Mouse (Mus musculus): Measurements from ENCODE around the gene Olfr1138. TPM values are rescaled to one million over a fixed set of nuclear protein-coding genes. Genes with fewer than 3 reads are reported as not detected.

Olfr1138 gene
- polyA plus RNA-seq (2011; ENCODE audit: insufficient read length, low read depth, missing spikeins), result not detected in 2 replicates

DNA sequence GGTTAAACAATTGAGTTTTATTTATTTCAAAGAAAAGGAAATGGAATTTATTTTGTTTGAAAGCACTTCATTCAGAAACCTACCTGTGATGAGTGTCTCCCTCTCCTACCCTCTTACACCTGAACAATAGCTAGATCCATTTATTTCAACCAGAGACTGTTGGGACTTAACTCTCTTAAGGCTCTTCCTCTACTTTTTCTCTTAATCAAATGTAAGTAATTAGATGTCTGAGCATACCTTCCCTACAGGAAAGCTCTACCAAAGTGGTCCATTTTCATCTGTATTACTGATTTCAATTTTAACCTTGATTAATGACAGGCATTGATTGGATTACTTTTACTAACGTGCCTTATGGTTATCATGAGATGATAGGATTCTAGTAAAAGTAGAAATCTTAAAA, at the start of gene Olfr1138:
Gene Olfr1138, minus strand, starts transcription at position 101 of the 400 bp plus-strand sequence.
- TF ChIP-seq CTCF (IDR thresholded peaks at IDR 0.05; ENCODE audit: borderline replicate concordance, insufficient read depth, low read length) (no peak), POLR2A (IDR thresholded peaks at IDR 0.05; ENCODE audit: low read depth, low read length) (no peak)
- Histone ChIP-seq H3K27ac (ENCODE audit: insufficient read depth, low read length) (no peak within 1 kb of the TSS), H3K4me1 (ENCODE audit: control insufficient read depth, insufficient read depth, low read length) (no peaks in the 10 kb centered on the region), H3K4me3 (ENCODE audit: insufficient read depth, low read length) (no peak within 1 kb of the TSS)

DNA sequence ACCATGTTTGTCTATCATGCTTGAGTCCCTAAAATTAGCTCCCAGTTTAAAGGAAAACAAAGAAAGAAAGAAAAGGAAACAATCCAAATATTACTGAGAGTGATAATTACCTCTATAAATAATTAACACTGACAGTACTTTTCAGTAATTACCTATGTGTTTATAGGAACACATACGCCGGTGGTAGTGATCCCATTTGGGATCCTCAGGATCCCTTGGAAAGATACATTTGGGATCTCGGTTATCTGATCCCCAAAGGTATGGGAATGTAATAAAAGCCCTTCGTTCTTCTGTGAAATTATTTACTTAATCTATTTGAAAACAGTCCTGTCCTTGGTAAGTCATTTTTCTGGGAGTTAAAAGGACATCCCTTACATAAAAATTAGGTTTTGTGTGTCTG, 39.4 kb upstream of the Olfr1138 start, which contains the start of gene Olfr152:
Gene Olfr152, plus strand, starts transcription at position 301 of the 400 bp plus-strand sequence.
- no peaks in the 10 kb centered on the region for H3K4me1 ChIP-seq (ENCODE audit: control insufficient read depth, insufficient read depth, low read length)
- H3K4me3 ChIP-seq (ENCODE audit: insufficient read depth, low read length), result no peak within 1 kb of the TSS
- no peak for TF ChIP-seq CTCF (IDR thresholded peaks at IDR 0.05; ENCODE audit: borderline replicate concordance, insufficient read depth, low read length)
- no peak for TF ChIP-seq POLR2A (IDR thresholded peaks at IDR 0.05; ENCODE audit: low read depth, low read length)
- H3K27ac ChIP-seq (ENCODE audit: insufficient read depth, low read length), result no peak within 1 kb of the TSS

DNA sequence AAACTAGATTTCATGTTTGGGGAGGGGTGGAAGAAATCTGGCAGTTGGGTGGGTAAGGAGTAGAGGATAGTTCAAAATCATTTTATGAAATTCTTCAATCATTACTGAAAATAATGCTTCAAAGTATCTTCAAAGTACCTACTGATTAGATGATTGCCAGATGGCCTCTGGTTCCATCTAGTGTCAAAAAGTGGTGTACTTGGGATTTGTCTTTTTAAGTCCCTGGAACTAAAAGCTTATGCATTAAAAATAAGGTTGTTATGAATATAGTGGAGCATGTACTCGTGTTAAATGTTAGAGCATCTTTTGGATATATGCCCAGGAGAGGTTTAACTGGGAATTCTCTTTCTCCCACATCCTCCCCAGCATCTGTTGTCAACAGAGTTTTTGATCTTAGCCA, 36.4 kb upstream of the Olfr1138 start:
- no peak overlapping the region for H3K4me3 ChIP-seq (ENCODE audit: insufficient read depth, low read length)
- H3K27ac ChIP-seq (ENCODE audit: insufficient read depth, low read length), result no peak overlapping the region
- TF ChIP-seq CTCF (IDR thresholded peaks at IDR 0.05; ENCODE audit: borderline replicate concordance, insufficient read depth, low read length), result no peak
- no peak for TF ChIP-seq POLR2A (IDR thresholded peaks at IDR 0.05; ENCODE audit: low read depth, low read length)
- H3K4me1 ChIP-seq (ENCODE audit: control insufficient read depth, insufficient read depth, low read length), result no peaks in the 10 kb centered on the region

DNA sequence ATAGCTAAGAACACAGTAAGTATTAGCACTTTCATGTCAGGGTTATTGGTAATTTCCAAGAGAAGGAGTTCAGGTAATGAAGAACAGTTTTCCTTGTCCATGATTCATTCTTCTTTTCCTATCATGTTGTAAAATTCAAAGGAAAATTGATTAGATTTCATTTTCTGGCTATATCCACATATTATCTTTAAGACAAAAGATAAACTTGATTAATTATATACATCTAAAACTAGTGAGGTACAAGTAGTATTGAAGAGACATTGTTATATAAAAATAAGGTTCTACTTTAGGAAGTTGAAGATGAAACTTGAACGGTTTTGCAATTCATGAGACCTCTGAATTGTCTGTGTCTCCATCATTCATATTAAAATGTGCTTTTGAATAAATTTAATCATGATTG, 14.1 kb upstream of the Olfr1138 start, which contains the start of gene Olfr1141:
Gene Olfr1141, minus strand, starts transcription at position 101 of the 400 bp plus-strand sequence.
- H3K4me3 ChIP-seq (ENCODE audit: insufficient read depth, low read length), result no peak within 1 kb of the TSS
- no peak within 1 kb of the TSS for H3K27ac ChIP-seq (ENCODE audit: insufficient read depth, low read length)
- no peaks in the 10 kb centered on the region for H3K4me1 ChIP-seq (ENCODE audit: control insufficient read depth, insufficient read depth, low read length)
- TF ChIP-seq POLR2A (IDR thresholded peaks at IDR 0.05; ENCODE audit: low read depth, low read length) (no peak), CTCF (IDR thresholded peaks at IDR 0.05; ENCODE audit: borderline replicate concordance, insufficient read depth, low read length) (no peak)

DNA sequence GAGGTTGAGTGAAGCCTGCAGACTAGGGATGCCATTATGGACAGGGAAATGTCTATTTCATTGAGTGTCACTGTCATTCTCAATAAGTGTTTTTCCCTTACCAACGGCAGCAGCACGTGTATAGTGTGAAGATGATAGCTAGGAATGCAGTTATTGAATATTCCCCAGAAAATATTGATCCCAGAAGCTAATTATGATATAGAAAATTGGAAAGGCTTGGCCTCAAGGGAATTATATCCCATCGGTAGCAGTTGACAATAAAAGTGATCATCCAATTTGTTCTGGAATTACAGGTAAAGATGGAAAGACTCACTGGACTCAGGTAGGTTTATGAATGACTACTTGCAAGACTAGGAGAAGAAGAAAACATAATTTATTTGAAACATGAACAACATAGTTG, 3.7 kb upstream of the Olfr1138 start, which contains the start of gene Olfr1140:
Gene Olfr1140, plus strand, starts transcription at position 301 of the 400 bp plus-strand sequence.
- Histone ChIP-seq H3K4me1 (ENCODE audit: control insufficient read depth, insufficient read depth, low read length) (no peaks in the 10 kb centered on the region), H3K27ac (ENCODE audit: insufficient read depth, low read length) (no peak within 1 kb of the TSS), H3K4me3 (ENCODE audit: insufficient read depth, low read length) (no peak within 1 kb of the TSS)
- no peak for TF ChIP-seq POLR2A (IDR thresholded peaks at IDR 0.05; ENCODE audit: low read depth, low read length)
- no peak for TF ChIP-seq CTCF (IDR thresholded peaks at IDR 0.05; ENCODE audit: borderline replicate concordance, insufficient read depth, low read length)

DNA sequence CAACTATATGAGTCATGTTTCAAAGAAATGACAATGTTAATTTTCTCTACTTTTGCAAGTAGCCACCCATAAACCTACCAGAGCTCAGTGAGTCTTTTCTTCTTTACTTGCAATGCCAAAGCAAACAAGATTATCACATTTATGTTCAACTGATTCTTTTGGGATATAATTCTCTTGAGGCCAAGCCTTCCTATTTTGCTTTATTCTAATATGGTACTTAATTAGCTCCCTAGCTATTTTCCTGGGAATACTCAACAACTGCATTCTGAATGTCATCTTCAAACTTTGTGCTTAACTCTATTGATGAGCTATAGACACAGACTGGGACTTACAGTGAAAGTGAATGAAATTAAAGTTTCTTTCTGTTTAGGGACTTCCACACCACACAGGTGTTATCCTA, 26.7 kb downstream of the Olfr1138 start, which contains the start of gene Olfr1137:
Gene Olfr1137, minus strand, starts transcription at position 101 of the 400 bp plus-strand sequence.
- TF ChIP-seq CTCF (IDR thresholded peaks at IDR 0.05; ENCODE audit: borderline replicate concordance, insufficient read depth, low read length), result no peak
- TF ChIP-seq POLR2A (IDR thresholded peaks at IDR 0.05; ENCODE audit: low read depth, low read length), result no peak
- no peak within 1 kb of the TSS for H3K4me3 ChIP-seq (ENCODE audit: insufficient read depth, low read length)

DNA sequence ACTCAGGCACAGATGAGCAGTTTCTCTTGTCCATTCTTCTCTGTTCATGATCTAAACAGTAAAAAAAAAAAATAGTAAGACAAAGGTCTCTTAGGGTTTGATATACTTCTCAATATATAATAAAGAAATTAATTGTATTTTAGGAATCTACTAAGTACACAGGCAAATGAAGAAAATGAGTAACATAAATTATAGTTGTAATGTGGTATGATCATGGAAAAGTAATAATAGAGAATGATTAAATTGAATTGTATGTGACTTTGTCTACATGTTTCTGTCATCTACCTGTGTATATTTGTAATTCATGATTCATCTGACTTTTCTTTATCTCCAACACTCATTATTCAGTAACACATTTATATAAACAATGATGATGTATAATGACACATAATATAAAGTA, 45.9 kb downstream of the Olfr1138 start, which contains the start of gene Olfr1136:
Gene Olfr1136, minus strand, starts transcription at position 101 of the 400 bp plus-strand sequence.
- Histone ChIP-seq H3K27ac (ENCODE audit: insufficient read depth, low read length) (no peak within 1 kb of the TSS), H3K4me3 (ENCODE audit: insufficient read depth, low read length) (no peak within 1 kb of the TSS), H3K4me1 (ENCODE audit: control insufficient read depth, insufficient read depth, low read length) (no peaks in the 10 kb centered on the region)
- TF ChIP-seq CTCF (IDR thresholded peaks at IDR 0.05; ENCODE audit: borderline replicate concordance, insufficient read depth, low read length) (no peak), POLR2A (IDR thresholded peaks at IDR 0.05; ENCODE audit: low read depth, low read length) (no peak)

More for the DNA sequence above, 26.7 kb downstream of the Olfr1138 start, which contains the start of gene Olfr1137:
- Histone ChIP-seq H3K4me1 (ENCODE audit: control insufficient read depth, insufficient read depth, low read length) (no peaks in the 10 kb centered on the region), H3K27ac (ENCODE audit: insufficient read depth, low read length) (no peak within 1 kb of the TSS)

Other genes starting within 250 kb of the Olfr1138 start
- gene Pramel7, start 242.9 kb downstream of the Olfr1138 start, polyA plus RNA-seq (2011; ENCODE audit: insufficient read length, low read depth, missing spikeins), result not detected in 2 replicates
- not detected in 2 replicates for gene Pramel6, start 233.4 kb downstream of the Olfr1138 start, polyA plus RNA-seq (2011; ENCODE audit: insufficient read length, low read depth, missing spikeins)
- not detected in 2 replicates for gene Olfr153, start 208.2 kb downstream of the Olfr1138 start, polyA plus RNA-seq (2011; ENCODE audit: insufficient read length, low read depth, missing spikeins)
- gene Olfr1128, start 194.4 kb downstream of the Olfr1138 start, polyA plus RNA-seq (2011; ENCODE audit: insufficient read length, low read depth, missing spikeins), result not detected in 2 replicates
- gene Olfr1129, start 166.1 kb downstream of the Olfr1138 start, polyA plus RNA-seq (2011; ENCODE audit: insufficient read length, low read depth, missing spikeins), result not detected in 2 replicates
- not detected in 2 replicates for gene Olfr1130, start 133.8 kb downstream of the Olfr1138 start, polyA plus RNA-seq (2011; ENCODE audit: insufficient read length, low read depth, missing spikeins)
- not detected in 2 replicates for gene Olfr1131, start 112.9 kb downstream of the Olfr1138 start, polyA plus RNA-seq (2011; ENCODE audit: insufficient read length, low read depth, missing spikeins)
- gene Olfr1132, start 102.4 kb downstream of the Olfr1138 start, polyA plus RNA-seq (2011; ENCODE audit: insufficient read length, low read depth, missing spikeins), result not detected in 2 replicates
- gene Olfr1133, start 92.6 kb downstream of the Olfr1138 start, polyA plus RNA-seq (2011; ENCODE audit: insufficient read length, low read depth, missing spikeins), result not detected in 2 replicates
- not detected in 2 replicates for gene Olfr1134, start 81.5 kb downstream of the Olfr1138 start, polyA plus RNA-seq (2011; ENCODE audit: insufficient read length, low read depth, missing spikeins)
- not detected in 2 replicates for gene Olfr1135, start 66.3 kb downstream of the Olfr1138 start, polyA plus RNA-seq (2011; ENCODE audit: insufficient read length, low read depth, missing spikeins)
- not detected in 2 replicates for gene Olfr1136, start 46.0 kb downstream of the Olfr1138 start, polyA plus RNA-seq (2011; ENCODE audit: insufficient read length, low read depth, missing spikeins)
- not detected in 2 replicates for gene Olfr1137, start 26.8 kb downstream of the Olfr1138 start, polyA plus RNA-seq (2011; ENCODE audit: insufficient read length, low read depth, missing spikeins)
- not detected in 2 replicates for gene Olfr1140, start 3.8 kb upstream of the Olfr1138 start, polyA plus RNA-seq (2011; ENCODE audit: insufficient read length, low read depth, missing spikeins)
- gene Olfr1141, start 14.0 kb upstream of the Olfr1138 start, polyA plus RNA-seq (2011; ENCODE audit: insufficient read length, low read depth, missing spikeins), result not detected in 2 replicates
- gene Olfr152, start 39.5 kb upstream of the Olfr1138 start, polyA plus RNA-seq (2011; ENCODE audit: insufficient read length, low read depth, missing spikeins), result not detected in 2 replicates
- not detected in 2 replicates for gene Olfr1143, start 60.6 kb upstream of the Olfr1138 start, polyA plus RNA-seq (2011; ENCODE audit: insufficient read length, low read depth, missing spikeins)
- gene Olfr1145, start 69.8 kb upstream of the Olfr1138 start, polyA plus RNA-seq (2011; ENCODE audit: insufficient read length, low read depth, missing spikeins), result not detected in 2 replicates
- gene Olfr1148, start 90.6 kb upstream of the Olfr1138 start, polyA plus RNA-seq (2011; ENCODE audit: insufficient read length, low read depth, missing spikeins), result not detected in 2 replicates
- gene Olfr1150-ps1, start 104.0 kb upstream of the Olfr1138 start, polyA plus RNA-seq (2011; ENCODE audit: insufficient read length, low read depth, missing spikeins), result not detected in 2 replicates
- gene Olfr1151, start 115.9 kb upstream of the Olfr1138 start, polyA plus RNA-seq (2011; ENCODE audit: insufficient read length, low read depth, missing spikeins), result not detected in 2 replicates
- gene Olfr1152, start 126.5 kb upstream of the Olfr1138 start, polyA plus RNA-seq (2011; ENCODE audit: insufficient read length, low read depth, missing spikeins), result 0.09 TPM in 1 of 2 replicates, not detected in the other
- gene Olfr1153, start 155.0 kb upstream of the Olfr1138 start, polyA plus RNA-seq (2011; ENCODE audit: insufficient read length, low read depth, missing spikeins), result not detected in 2 replicates
- not detected in 2 replicates for gene Olfr1154, start 165.2 kb upstream of the Olfr1138 start, polyA plus RNA-seq (2011; ENCODE audit: insufficient read length, low read depth, missing spikeins)
- not detected in 2 replicates for gene Olfr1155, start 205.2 kb upstream of the Olfr1138 start, polyA plus RNA-seq (2011; ENCODE audit: insufficient read length, low read depth, missing spikeins)
- not detected in 2 replicates for gene Olfr1156, start 213.1 kb upstream of the Olfr1138 start, polyA plus RNA-seq (2011; ENCODE audit: insufficient read length, low read depth, missing spikeins)
- gene Olfr1157, start 228.3 kb upstream of the Olfr1138 start, polyA plus RNA-seq (2011; ENCODE audit: insufficient read length, low read depth, missing spikeins), result not detected in 2 replicates
- gene Olfr74, start 234.7 kb upstream of the Olfr1138 start, polyA plus RNA-seq (2011; ENCODE audit: insufficient read length, low read depth, missing spikeins), result not detected in 2 replicates

All from embryonic fibroblast, embryonic 13.5 days (primary cell).